Mouse (Mus musculus) liver, adult 2 months (tissue): ENCODE results near the gene Coro2a.

Experiments
- CTCF ChIP-seq: fragments of 200-500 bp; IDR thresholded peaks from 2 replicates; pipeline ENCODE4 v1.5.1; 2011; ENCODE audit warnings: low read depth, low read length, control low read depth
- POLR2A ChIP-seq: fragments of 200-500 bp; IDR thresholded peaks from 2 replicates; pipeline ENCODE4 v1.6.1; 2011; ENCODE audit warnings: low read length, control low read depth; ENCODE audit not compliant: insufficient read depth; ENCODE audit errors: extremely low read depth

DNA sequence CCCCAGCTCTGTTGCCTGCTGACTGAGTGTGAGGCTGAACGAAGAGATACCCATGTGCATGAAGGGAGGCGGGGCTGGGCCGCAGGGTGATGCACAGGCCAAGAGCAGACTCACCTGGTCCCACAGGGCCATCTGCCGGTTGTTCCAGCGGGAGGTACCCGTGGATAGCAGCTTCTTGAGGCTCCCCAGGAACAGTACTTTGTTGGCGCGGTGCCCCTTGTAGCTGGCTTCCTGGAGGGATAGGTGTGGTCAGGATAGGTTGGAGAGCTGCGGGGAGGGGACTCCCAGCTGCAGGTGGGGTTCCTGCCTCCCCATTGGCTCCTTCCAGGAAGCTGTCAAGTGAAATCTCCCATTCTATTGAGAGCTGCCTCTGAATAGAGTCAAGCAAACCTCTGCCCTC is 56.5 kb downstream of the Coro2a start:
- peak; percentile 77 for TF ChIP-seq CTCF
- no peak for TF ChIP-seq POLR2A
